Mouse (Mus musculus): Measurements from ENCODE around the gene Dmd.

Gene Dmd

GRCm38 (mm10) chrX:84435608-84436007 is 1486.9 kb downstream of the Dmd start:
- DNase-seq: peak; percentile 10

DNA sequence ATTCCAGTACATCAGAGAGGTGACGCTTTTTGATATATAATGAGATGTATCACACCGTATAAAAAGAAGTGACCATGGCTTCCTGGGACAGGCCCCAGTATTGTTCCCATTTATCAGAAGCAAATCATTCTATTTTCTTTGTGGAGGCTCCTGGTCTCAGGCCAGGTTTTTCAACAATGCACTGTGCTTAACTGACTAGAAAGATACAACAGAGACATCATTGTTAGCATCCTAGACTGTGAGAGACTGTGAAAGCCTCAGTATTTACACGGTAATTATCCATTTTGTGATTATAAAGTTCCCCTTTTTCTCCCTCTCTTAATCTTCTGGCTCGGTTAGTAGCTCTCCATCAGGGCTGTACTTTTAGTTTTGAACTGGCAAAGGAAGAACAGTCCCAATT is 1487.9 kb downstream of the Dmd start:
- no peak for DNase-seq

- DNase-seq: no peak
Measured at GRCm38 (mm10) chrX:84442996-84443395, 1494.3 kb downstream of the Dmd start.

GRCm38 (mm10) chrX:84443985-84444384 is 1495.3 kb downstream of the Dmd start:
- no peak for DNase-seq

GRCm38 (mm10) chrX:84444638-84445037 is 1496.0 kb downstream of the Dmd start:
- no peak for DNase-seq

GRCm38 (mm10) chrX:84454473-84454872 is 1505.8 kb downstream of the Dmd start:
- no peak for DNase-seq

- no peak for DNase-seq
Measured at GRCm38 (mm10) chrX:84514650-84515366, 1566.1 kb downstream of the Dmd start.

- no peak for DNase-seq
Measured at GRCm38 (mm10) chrX:84551995-84552394, 1603.3 kb downstream of the Dmd start.

DNA sequence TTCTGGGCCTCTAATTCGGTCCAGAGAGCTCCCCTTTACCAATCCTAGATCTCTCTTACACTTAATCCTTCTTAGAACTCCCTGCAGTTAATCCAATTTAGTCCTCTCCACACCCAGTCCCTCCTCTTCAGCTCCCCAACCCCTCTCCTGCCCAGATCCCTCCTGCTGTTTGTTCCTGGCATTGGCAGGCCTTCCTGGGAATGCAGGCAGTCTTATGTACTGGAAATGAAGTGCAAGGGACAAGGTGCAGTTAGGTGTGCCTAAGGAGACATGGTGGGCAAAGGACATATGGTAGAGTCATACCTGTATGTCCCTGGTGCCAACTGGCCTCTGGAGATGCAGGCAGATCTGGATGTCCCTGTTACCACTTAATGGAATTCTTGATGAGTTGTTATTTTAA is 1604.8 kb downstream of the Dmd start:
- peak; percentile 57 for DNase-seq

GRCm38 (mm10) chrX:84598476-84598875 is 1649.8 kb downstream of the Dmd start:
- no peak for DNase-seq

DNA sequence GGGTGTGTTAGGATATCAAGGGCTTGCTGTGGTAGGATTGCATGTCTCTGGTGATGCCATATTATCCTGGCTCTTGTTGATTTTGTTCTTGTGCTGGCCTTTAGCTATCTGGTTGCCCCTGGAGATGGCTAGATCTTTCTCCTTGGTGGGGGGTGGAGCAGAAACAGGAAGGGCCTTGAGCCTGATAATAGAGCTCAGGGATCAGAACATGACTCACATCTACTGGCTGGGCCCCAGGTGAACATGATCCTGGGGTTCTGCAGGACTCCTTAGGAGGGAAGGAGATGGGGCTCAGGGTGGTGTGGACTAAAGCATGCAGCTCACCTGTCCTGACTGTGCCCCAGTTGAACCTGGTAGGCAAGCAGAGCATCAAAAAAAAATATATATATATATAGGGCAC is 1691.8 kb downstream of the Dmd start:
- DNase-seq: no peak

- DNase-seq: no peak
Measured at GRCm38 (mm10) chrX:84747683-84748082, 1799.0 kb downstream of the Dmd start.

DNA sequence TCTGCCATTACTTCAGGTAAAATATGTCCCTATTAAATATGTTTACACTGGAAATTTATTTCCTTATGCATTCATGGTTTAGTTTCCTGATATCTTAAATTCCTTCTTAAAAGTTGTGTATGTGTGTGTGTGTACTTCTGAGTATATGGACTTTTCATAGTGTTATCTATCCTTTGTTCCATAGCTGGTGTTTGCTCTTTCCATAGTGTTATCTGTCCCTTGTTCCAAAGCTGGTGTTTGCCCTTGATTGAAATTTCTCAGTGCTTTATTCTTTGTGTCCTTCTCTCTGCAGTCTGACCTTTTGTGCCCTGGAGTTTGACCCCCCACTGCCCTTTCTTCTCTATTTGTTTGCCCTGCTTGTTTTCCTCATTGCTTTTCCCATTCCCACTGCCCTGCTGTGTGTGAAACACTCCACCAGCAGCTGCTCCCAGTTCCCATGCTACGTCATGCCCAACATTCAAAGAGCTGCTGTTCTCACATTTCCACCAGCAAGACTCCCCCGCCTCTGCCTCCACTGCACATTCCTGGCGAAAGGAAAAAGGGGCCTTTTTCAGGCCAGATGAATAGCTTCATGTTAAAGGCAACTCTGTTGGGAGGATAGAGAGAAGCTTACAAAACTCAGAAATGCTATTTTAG is 1911.5 kb downstream of the Dmd start:
- DNase-seq: peak; percentile 9

GRCm38 (mm10) chrX:84873090-84873489 is 1924.4 kb downstream of the Dmd start:
- DNase-seq: no peak

- no peak for DNase-seq
Measured at GRCm38 (mm10) chrX:84878125-84878524, 1929.5 kb downstream of the Dmd start.

- DNase-seq: peak; percentile 63
Measured at GRCm38 (mm10) chrX:84932715-84933473, 1984.2 kb downstream of the Dmd start.

- DNase-seq: no peak
Measured at GRCm38 (mm10) chrX:84960557-84960956, 2011.9 kb downstream of the Dmd start.

DNA sequence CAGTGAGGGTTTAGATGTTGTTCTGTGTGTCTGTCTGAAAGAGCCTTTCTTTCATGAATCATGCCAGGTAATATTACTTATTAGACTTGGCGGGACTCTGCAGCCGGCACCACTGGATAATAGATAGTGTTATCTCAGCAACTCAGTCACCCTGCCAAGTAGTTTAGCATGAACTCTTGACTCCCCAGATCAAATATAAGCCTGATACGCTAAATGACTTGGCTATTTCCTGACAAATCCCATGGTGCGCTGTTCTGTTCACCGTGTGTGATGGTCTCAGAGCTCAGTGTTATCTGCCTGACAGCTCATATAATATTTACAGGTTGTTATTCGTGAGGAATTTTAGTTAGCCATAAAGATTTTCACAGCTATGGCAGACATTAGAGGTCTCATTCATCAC is 2012.3 kb downstream of the Dmd start:
- DNase-seq: no peak

DNA sequence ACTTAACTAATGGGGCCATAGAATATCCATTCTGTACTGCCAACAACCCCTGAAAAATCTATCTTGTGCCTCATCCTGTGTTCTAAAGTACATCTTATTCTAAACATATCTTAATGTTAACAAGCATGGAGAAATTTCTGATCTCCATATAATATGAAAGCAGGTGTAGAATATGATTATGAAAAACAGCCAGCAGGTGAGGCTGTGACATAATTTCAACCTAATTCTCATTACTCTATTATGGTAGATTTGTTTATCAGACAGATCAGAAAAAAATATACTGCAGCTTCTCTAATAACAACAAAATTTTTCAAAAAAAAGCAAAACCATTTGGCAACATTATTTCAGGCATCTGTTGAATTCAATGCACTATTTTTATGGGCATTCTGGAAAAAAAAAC is 2059.6 kb downstream of the Dmd start:
- DNase-seq: no peak

GRCm38 (mm10) chrX:85041466-85042058 is 2092.9 kb downstream of the Dmd start:
- no peak for DNase-seq

GRCm38 (mm10) chrX:85046631-85047030 is 2098.0 kb downstream of the Dmd start:
- no peak for DNase-seq

GRCm38 (mm10) chrX:85048141-85049110 is 2099.8 kb downstream of the Dmd start:
- DNase-seq: peak; percentile 41
